Mouse (Mus musculus) MEL-GATA-1-ER (cell line): Measurements from ENCODE around the gene Olfr983.

ENCODE experiments used
- DNase-seq: peaks from one replicate; pipeline ENCODE4 v3.0.0-alpha.2; 2012; ENCODE audit warnings: low read depth; ENCODE audit errors: extremely low read depth

The Olfr983 gene

DNA sequence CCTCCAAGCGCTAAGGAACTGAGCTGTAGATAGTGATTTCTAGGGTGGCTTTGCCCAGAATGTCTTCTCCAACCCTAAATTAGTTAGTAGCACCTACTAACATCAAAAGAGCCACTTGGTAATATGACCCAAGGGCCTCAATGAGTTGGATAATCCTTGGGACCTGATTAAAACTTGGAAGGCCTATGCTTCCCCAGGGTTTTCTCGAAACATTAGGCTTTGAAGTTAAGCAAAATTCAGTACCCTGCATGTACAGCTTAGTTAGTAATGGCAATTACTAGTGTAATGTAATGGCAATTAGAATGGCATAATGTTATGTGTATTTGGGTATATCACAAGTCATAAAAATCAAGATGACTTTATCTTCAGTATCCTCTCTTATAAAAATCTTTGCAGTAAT, at the start of gene Olfr983:
Gene Olfr983 (minus strand): TSS at position 101 of the 400 bp plus-strand sequence.
- no peak for DNase-seq

DNA sequence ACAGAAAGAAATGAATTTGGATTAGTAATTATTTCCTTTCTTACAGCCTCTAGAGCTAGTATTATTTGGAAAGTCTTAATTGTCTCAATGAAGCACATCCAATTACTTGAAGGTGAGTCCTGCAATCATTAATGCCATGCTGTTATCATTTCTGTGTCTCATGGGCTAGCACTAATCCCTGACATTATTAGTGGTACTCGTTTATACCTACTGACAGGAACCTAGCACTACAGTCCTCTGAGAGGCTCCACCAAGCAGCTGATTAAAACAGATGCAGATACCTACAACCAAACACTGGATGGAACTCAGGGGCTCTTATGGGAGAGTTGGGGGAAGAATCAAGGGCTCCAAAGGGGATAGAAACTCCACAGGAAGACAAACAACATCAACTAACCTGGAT, 48.1 kb upstream of the Olfr983 start:
- no peak for DNase-seq

DNA sequence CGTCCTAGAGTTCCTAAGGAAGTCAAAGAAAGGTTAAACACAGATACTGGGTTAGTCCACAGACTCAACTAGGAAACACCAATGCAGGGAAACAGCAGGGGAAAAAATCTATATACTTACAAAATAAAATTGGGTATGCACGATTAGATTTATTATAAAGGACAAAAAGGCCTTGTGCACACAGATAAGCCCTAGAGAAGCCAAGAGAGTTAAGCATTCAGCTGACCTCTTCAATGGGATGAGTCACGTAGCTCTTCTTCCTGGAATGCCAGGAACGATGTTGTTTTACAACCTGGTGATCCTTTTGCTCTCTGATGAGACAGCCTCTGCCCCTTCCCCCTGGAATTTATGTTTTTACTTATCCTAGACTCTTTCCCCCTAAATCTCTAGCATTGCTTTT, 46.1 kb upstream of the Olfr983 start:
- DNase-seq: no peak

DNA sequence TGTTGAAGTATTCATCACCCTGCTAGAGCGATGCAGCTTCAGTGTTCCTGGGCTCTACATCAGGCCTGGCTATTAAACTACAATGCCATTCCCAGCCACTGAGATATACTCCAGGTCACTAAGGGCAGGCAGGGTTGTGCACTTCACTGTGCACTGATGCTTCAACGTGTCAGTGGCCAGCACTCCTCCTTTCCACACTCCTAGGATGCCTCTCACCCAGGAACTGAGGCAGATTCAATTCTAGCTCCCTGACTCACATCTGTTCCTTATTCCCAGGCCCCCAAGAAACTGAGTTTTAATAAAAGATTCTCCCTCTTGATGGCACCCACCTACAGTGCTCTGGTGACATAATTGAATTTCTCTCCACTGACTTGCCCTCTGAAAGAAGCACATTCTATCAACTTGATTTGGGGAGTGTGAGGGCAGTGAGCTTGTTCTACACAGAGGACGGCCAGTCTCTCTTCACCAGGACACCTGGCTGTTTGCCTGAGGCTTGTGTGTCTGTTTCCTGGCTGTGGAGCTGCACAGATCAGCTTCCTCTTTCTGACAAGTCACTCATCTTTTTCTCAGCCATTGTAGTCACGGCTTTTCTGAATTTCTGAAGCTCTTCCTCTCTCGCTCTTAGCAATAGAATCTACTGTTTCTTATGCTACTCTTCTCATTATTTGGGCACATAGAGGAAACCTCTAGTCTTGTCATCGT, 43.7 kb upstream of the Olfr983 start:
- DNase-seq: no peak

DNA sequence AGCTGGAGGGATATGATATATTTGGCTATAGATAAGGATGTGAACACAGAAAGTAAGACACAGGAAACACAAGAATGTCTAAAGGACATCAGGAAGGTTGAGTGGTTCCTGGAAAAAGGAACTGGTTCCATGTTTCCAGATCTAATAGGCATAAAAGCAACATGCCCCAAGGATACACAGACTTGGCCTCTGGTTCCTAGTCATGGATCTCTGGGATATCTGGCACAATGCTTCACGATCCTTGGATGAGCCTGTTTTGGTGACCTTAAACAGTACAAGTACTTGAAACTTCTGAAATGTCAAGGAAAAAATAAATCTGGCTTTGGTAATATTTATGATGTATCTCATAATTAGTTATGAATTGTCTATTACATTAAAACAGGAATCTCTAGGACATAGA, 37.2 kb upstream of the Olfr983 start:
- no peak for DNase-seq

DNA sequence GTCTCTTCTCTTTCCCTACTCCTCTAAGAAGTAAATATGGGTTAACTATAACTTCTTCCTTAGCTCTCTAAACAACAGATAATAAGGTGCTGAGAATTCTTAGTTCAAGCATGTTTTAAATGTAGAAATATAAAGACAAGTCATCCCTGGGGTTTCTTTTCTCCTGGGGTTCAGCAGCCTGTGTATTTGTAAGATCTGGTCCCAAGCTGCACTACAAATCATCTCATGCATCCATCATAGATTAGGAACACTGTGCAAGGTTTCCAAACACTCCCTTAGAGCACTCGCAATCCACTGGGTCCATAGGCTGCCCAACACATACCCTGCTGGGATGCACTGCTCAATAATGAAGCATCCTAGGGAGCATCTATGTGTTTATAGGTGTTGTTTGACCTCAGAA, 36.7 kb upstream of the Olfr983 start, which contains the start of gene Olfr985:
Gene Olfr985 (minus strand): TSS at position 101 of the 400 bp plus-strand sequence.
- DNase-seq: no peak

DNA sequence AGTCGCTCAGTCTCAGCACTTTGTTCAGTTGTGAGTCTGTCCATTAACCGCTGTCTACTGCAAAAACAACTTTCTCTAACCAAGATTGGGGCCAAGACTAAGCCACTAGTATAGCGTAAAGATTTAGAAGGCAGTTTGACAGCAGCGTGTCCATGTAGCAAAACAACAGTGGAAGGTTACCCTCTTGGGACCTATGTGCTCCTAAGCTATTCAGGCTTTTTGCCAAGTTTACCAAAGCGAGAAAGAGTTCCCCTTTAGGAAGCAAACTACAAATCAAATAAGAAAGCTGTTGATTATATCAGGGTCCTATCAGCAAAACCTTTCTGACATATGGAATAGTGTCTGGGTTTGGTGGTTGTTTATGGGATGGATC, 23.9 kb upstream of the Olfr983 start:
- no peak for DNase-seq

DNA sequence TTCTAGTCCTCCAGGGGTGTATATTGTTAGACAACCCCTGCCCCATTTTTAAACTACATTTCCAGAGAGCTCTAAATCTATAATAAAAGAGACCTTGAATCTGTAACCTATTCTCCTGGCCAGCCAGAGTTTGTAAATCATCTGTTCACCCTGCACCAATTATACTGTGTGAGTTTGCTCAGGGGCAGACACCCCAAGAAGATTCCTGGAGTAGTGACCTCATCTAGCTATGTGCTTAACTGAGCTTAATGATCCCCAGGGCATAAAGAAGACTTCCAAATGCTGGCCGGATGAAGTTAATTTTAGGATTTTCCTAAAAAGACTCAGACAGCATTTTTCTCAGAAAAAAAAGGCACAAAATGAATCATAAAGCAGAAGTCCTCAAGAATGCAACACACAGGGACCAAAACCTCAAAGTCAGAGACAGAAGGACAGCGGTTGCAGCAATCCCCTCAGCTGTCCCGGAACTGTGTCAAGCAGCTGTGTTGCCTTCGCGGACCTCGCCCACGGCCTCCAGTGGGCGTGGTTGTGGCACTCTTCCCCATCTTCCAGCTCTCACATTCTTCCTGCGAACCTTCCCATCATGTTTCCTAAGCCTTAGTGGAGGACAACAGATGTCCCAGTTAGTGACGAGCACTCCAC, 23.4 kb upstream of the Olfr983 start:
- no peak for DNase-seq

DNA sequence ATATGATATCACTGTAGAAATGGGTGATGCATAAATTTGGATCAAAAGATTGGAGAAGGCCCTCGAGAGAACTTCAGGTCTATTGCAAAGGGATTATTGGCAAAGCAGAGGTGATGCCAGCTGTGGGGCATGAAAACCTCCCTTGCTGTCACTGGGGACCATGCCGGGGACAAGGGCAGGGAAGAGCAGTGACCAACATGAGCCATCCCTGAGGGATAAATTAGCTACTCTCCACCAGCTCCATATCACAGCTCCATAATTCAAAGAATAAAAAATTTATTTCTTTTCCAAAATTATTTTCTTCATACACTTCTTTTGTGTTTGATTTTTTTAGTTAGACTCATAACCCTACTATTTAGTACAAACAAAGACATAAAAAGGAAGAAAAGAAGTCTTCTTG, 20.7 kb upstream of the Olfr983 start, which contains the start of gene Olfr984:
Gene Olfr984 (minus strand): TSS at position 101 of the 400 bp plus-strand sequence.
- DNase-seq: no peak

DNA sequence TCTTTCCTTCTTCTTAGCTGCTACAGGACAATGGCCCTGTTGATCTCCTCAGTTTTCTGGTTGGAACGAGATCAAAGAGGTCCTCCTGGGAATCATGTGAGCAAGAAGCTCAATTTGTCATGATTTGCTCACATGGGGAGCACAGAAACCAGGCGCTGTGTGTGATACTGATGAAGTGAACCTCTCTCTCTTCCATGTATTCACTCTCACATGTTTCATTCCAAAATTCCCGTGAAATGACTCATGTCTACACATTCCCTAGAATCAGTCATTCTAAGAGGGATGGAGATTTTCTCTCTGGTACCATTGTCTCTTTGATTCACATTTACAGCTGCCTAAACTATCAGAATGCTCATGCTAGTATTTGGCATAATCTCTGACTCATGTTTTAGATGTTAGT, 1.4 kb upstream of the Olfr983 start:
- DNase-seq: no peak

DNA sequence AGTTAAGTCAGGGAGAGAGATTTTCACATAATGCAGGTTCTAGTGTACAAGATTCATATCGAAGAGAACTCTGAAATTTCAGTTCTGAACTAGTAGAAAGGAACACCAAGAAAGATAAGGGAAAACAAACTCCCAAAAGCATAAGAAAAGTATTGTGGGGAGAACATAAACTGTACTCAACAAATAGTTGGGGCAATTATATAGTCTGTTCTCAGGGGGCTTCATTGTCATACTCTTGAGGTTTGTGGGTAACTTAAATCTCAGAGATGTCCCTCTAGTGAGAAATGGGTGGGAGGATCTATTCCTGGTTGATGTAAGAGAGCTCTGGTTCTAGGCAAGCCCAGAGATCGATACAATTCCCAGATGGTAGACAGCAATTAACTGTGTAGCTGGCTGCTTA, 19.9 kb downstream of the Olfr983 start, which contains the start of gene Olfr982:
Gene Olfr982 (plus strand): TSS at position 301 of the 400 bp plus-strand sequence.
- no peak for DNase-seq

DNA sequence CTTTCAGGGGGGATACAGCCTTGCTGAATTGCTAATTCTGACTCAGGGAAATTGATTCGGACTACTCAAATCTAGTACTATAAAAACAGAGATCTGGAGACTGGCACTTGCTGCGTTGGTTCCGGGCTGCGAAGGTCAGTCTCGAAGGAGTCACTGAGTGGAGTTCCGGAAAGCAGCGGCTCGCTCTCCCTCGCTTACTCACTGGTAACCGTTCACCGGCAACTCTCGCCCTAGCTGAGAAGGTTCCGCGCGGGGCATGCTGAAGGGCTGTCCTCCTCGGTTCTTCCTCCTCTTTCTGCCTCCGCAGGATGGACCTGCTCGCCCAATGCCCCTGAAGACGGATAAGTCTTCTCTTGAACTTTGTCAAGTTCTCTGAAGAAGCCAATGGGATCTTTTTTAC, 43.3 kb downstream of the Olfr983 start:
- no peak for DNase-seq
